In genomic region chr6:143114556-143114955, GRCm38 (mm10) we compare ENCODE assay signal across 8 mouse cellular contexts. TPM values are rescaled to one million over a fixed set of nuclear protein-coding genes. Genes with fewer than 3 reads are reported as not detected.
DNase-seq lines count a peak whose midpoint lies in the region; ATAC-seq and TF ChIP-seq lines count a peak whose summit lies in the region.

No protein-coding gene starts in this region.

- no peak overlapping the region for H3K9ac ChIP-seq in forebrain, postnatal 0 days
- no peak overlapping the region for H3K9ac ChIP-seq in heart, postnatal 0 days (replicated peaks; ENCODE audit: low read depth, low read length)
- no peak overlapping the region for H3K9ac ChIP-seq in liver, embryonic 12.5 days

- H3K27ac ChIP-seq in forebrain, postnatal 0 days (ENCODE audit: low read depth, low read length): no peak overlapping the region
- no peak overlapping the region for H3K27ac ChIP-seq in forebrain, embryonic 10.5 days
- H3K27ac ChIP-seq in heart, postnatal 0 days (ENCODE audit: low read depth): no peak overlapping the region; the same call in 1 of the 2 replicates
- H3K27ac ChIP-seq in liver, embryonic 12.5 days: peak overlapping the region; percentile 73
- H3K27ac ChIP-seq in small intestine, adult 2 months (ENCODE audit: insufficient read depth, low read depth, low read length): peak overlapping the region; percentile 90

- no peak for TF ChIP-seq EP300 in heart, postnatal 0 days (IDR thresholded peaks at IDR 0.05; ENCODE audit: low read depth)

- ATAC-seq in forebrain, postnatal 0 days: no peak
- ATAC-seq in heart, postnatal 0 days (ENCODE audit: insufficient read depth, low read depth): peak; percentile 47; the same call in 1 of the 2 replicates
- ATAC-seq in liver, embryonic 12.5 days: peak; percentile 67
- ATAC-seq in cerebellum, adult (ENCODE audit: insufficient number of reproducible peaks, low FRiP score, low TSS enrichment): no peak

- no peaks in the 10 kb centered on the region for H3K4me1 ChIP-seq in forebrain, postnatal 0 days (ENCODE audit: insufficient read depth)
- peaks cover 7% of the 10 kb centered on the region for H3K4me1 ChIP-seq in forebrain, embryonic 10.5 days
- H3K4me1 ChIP-seq in heart, postnatal 0 days (ENCODE audit: control insufficient read depth, insufficient read depth): no peaks in the 10 kb centered on the region
- peaks cover 17% of the 10 kb centered on the region for H3K4me1 ChIP-seq in liver, embryonic 12.5 days
- peaks cover 2% of the 10 kb centered on the region; the same call in 1 of the 2 replicates for H3K4me1 ChIP-seq in small intestine, adult 2 months (ENCODE audit: control insufficient read depth, insufficient read depth, insufficient read length, low read length)

- no peak for DNase-seq in forebrain, postnatal 0 days
- DNase-seq in forebrain, embryonic 10.5 days (ENCODE audit: extremely low spot score, low spot score): no peak
- DNase-seq in adrenal gland, adult 2 months: peak; percentile 73
- peak; percentile 48 for DNase-seq in heart, postnatal 0 days (ENCODE audit: low spot score)
- no peak for DNase-seq in frontal cortex, postnatal 10 days (ENCODE audit: low spot score in 2 of 2)

- TF ChIP-seq POLR2A in small intestine, adult 2 months (IDR thresholded peaks at IDR 0.05; ENCODE audit: low read depth, low read length): no peak

- WGBS in forebrain, postnatal 0 days: 4% methylated on average over 2 of the region's 2 CpGs
- 5% methylated on average over 2 of the region's 2 CpGs for WGBS in forebrain, embryonic 10.5 days
- 19% methylated on average over 2 of the region's 2 CpGs for WGBS in heart, postnatal 0 days
- 3% methylated on average over 2 of the region's 2 CpGs for WGBS in liver, embryonic 12.5 days (ENCODE audit: insufficient replicate concordance)
- 9% methylated on average over 2 of the region's 2 CpGs for WGBS in small intestine, adult 2 months

- no peak overlapping the region for H3K4me3 ChIP-seq in forebrain, postnatal 0 days (ENCODE audit: low read depth, low read length)
- no peak overlapping the region for H3K4me3 ChIP-seq in forebrain, embryonic 10.5 days
- no peak overlapping the region for H3K4me3 ChIP-seq in heart, postnatal 0 days (ENCODE audit: low read depth, low read length)
- H3K4me3 ChIP-seq in liver, embryonic 12.5 days: no peak overlapping the region
- peak overlapping the region; percentile 15; the same call in 1 of the 2 replicates for H3K4me3 ChIP-seq in small intestine, adult 2 months (ENCODE audit: low read depth, low read length)

- no peaks in the 10 kb centered on the region for H3K9me3 ChIP-seq in forebrain, postnatal 0 days (ENCODE audit: low read length)
- H3K9me3 ChIP-seq in forebrain, embryonic 10.5 days: no peaks in the 10 kb centered on the region
- H3K9me3 ChIP-seq in heart, postnatal 0 days (replicated peaks; ENCODE audit: control insufficient read depth, low read length): no peaks in the 10 kb centered on the region
- H3K9me3 ChIP-seq in liver, embryonic 12.5 days (replicated peaks): no peaks in the 10 kb centered on the region

- no peaks in the 10 kb centered on the region for H3K36me3 ChIP-seq in forebrain, postnatal 0 days (ENCODE audit: insufficient read depth)
- H3K36me3 ChIP-seq in forebrain, embryonic 10.5 days (replicated peaks): no peaks in the 10 kb centered on the region
- H3K36me3 ChIP-seq in heart, postnatal 0 days (replicated peaks; ENCODE audit: control insufficient read depth, insufficient read depth, low read length): no peaks in the 10 kb centered on the region
- no peaks in the 10 kb centered on the region for H3K36me3 ChIP-seq in liver, embryonic 12.5 days
- no peaks in the 10 kb centered on the region for H3K36me3 ChIP-seq in small intestine, adult 2 months (ENCODE audit: control insufficient read depth, insufficient read depth, low read length)

- TF ChIP-seq CTCF in forebrain, postnatal 0 days (IDR thresholded peaks at IDR 0.05; ENCODE audit: low read depth): peak; percentile 44
- no peak for TF ChIP-seq CTCF in heart, postnatal 0 days (IDR thresholded peaks at IDR 0.05; ENCODE audit: low read depth)
- peak; percentile 36; the same call in 1 of the 2 replicates for TF ChIP-seq CTCF in small intestine, adult 2 months (IDR thresholded peaks at IDR 0.05; ENCODE audit: extremely low read depth, insufficient read length, insufficient replicate concordance, low read depth, low read length)

- no peak overlapping the region for H3K4me2 ChIP-seq in forebrain, postnatal 0 days (ENCODE audit: low read depth)
- no peak overlapping the region for H3K4me2 ChIP-seq in heart, postnatal 0 days (ENCODE audit: low read depth, low read length)
- H3K4me2 ChIP-seq in liver, embryonic 12.5 days: peak overlapping the region; percentile 50

- H3K27me3 ChIP-seq in forebrain, postnatal 0 days (ENCODE audit: insufficient read depth, low read length): no peaks in the 10 kb centered on the region
- H3K27me3 ChIP-seq in forebrain, embryonic 10.5 days (ENCODE audit: poor library complexity, severe bottlenecking): no peaks in the 10 kb centered on the region
- H3K27me3 ChIP-seq in heart, postnatal 0 days (ENCODE audit: control insufficient read depth, insufficient read depth, low read length): no peaks in the 10 kb centered on the region
- H3K27me3 ChIP-seq in liver, embryonic 12.5 days (replicated peaks): no peaks in the 10 kb centered on the region
- no peaks in the 10 kb centered on the region for H3K27me3 ChIP-seq in small intestine, adult 2 months (ENCODE audit: control insufficient read depth, insufficient read depth, low read length)

RNA-seq across cellular contexts. Expression of gene C2cd5, which starts 14.6 kb away (rescaled TPM):
- 32.6 and 45.7 TPM in 2 replicates for total RNA-seq in forebrain, postnatal 0 days (2014; rRNA removed)
- 10.7 and 18.5 TPM in 2 replicates for polyA plus RNA-seq in forebrain, postnatal 0 days (2015; fragmentation: Nextera tagmentation; extraction: Ambion mirVana)
- 32.1 and 33.0 TPM in 2 replicates for polyA plus RNA-seq in forebrain, embryonic 10.5 days (2016; fragmentation: Nextera tagmentation; extraction: Ambion mirVana)
- 10 to 100 TPM; 12.3 to 19.8 TPM for total RNA-seq in adrenal gland, adult 2 months (2021)
- 5.3 and 5.9 TPM in 2 replicates for polyA plus RNA-seq in adrenal gland, adult 2 months (2012; rRNA removed)
- 7.3 and 17.4 TPM in 2 replicates for total RNA-seq in heart, postnatal 0 days (2014; rRNA removed; ENCODE audit: low replicate concordance)
- 7.5 and 8.0 TPM in 2 replicates for polyA plus RNA-seq in heart, postnatal 0 days (2015; fragmentation: Nextera tagmentation; extraction: Ambion mirVana)
- 22.2 and 22.7 TPM in 2 replicates for polyA plus RNA-seq in liver, embryonic 12.5 days (2016; fragmentation: Nextera tagmentation; extraction: Ambion mirVana)
- 5.8 and 15.9 TPM in 2 replicates for polyA plus RNA-seq in small intestine, adult 2 months (2012; rRNA removed)

RNA-seq across cellular contexts. Expression of gene Etnk1, which starts 52.5 kb away (rescaled TPM):
- total RNA-seq in forebrain, postnatal 0 days (2014; rRNA removed): 92.4 and 116 TPM in 2 replicates
- 14.1 and 24.8 TPM in 2 replicates for polyA plus RNA-seq in forebrain, postnatal 0 days (2015; fragmentation: Nextera tagmentation; extraction: Ambion mirVana)
- polyA plus RNA-seq in forebrain, embryonic 10.5 days (2016; fragmentation: Nextera tagmentation; extraction: Ambion mirVana): 20.6 and 21.0 TPM in 2 replicates
- 10 to 100 TPM; 92.4 to 98.3 TPM for total RNA-seq in adrenal gland, adult 2 months (2021)
- 42.0 and 111 TPM in 2 replicates for polyA plus RNA-seq in adrenal gland, adult 2 months (2012; rRNA removed)
- 20.6 and 22.0 TPM in 2 replicates for total RNA-seq in heart, postnatal 0 days (2014; rRNA removed; ENCODE audit: low replicate concordance)
- polyA plus RNA-seq in heart, postnatal 0 days (2015; fragmentation: Nextera tagmentation; extraction: Ambion mirVana): 7.0 and 7.4 TPM in 2 replicates
- 17.4 and 17.5 TPM in 2 replicates for polyA plus RNA-seq in liver, embryonic 12.5 days (2016; fragmentation: Nextera tagmentation; extraction: Ambion mirVana)
- 65.2 and 77.7 TPM in 2 replicates for polyA plus RNA-seq in small intestine, adult 2 months (2012; rRNA removed)

Comparison
In these comparisons a context has a peak if more than half of its experiments do, and no peak if none do; other contexts are left out.
1. ATAC-seq: peak in heart, postnatal 0 days (single experiment) and liver, embryonic 12.5 days (single experiment); none in forebrain, postnatal 0 days (single experiment) and cerebellum, adult (single experiment).
2. DNase-seq: peak in adrenal gland, adult 2 months (single experiment) and heart, postnatal 0 days (single experiment); none in forebrain, postnatal 0 days (single experiment), forebrain, embryonic 10.5 days (single experiment) and frontal cortex, postnatal 10 days (0 of 2).
3. H3K27ac ChIP-seq: peak in liver, embryonic 12.5 days (single experiment) and small intestine, adult 2 months (single experiment); none in forebrain, postnatal 0 days (single experiment), forebrain, embryonic 10.5 days (single experiment) and heart, postnatal 0 days (single experiment).